Mouse (Mus musculus) heart, adult 2 months (tissue): ENCODE results near the gene Elk4. TPM values are rescaled to one million over a fixed set of nuclear protein-coding genes. Genes with fewer than 3 reads are reported as not detected.

Experiments
- DNase-seq, 2 experiments: peaks; one replicate each; pipeline ENCODE4 v3.0.0; 2021
- H3K27ac ChIP-seq: fragments of 200-600 bp; 2 replicates; pipeline ENCODE4 v1.8.1; 2022
- H3K27me3 ChIP-seq: fragments of 200-500 bp; 2 replicates; pipeline ENCODE4 v1.6.1; 2012; ENCODE audit warnings: mild to moderate bottlenecking, low read length, inconsistent platforms, mixed read lengths; ENCODE audit not compliant: control insufficient read depth, insufficient read depth
- H3K36me3 ChIP-seq: fragments of 200-500 bp; 2 replicates; pipeline ENCODE4 v1.6.1; 2012; ENCODE audit warnings: low read length, inconsistent platforms; ENCODE audit not compliant: control insufficient read depth, insufficient read depth
- H3K4me1 ChIP-seq: fragments of 200-500 bp; 2 replicates; pipeline ENCODE4 v1.6.1; 2011; ENCODE audit warnings: low read length; ENCODE audit not compliant: control insufficient read depth, insufficient read depth
- H3K4me3 ChIP-seq: fragments of 200-600 bp; 2 replicates; pipeline ENCODE4 v1.8.1; 2022
- H3K79me2 ChIP-seq: fragments of 200-500 bp; replicated peaks from 2 replicates; pipeline ENCODE4 v1.6.1; 2012; ENCODE audit warnings: mild to moderate bottlenecking, inconsistent platforms, low read length, moderate library complexity, mixed read lengths; ENCODE audit not compliant: control insufficient read depth, insufficient read depth
- H3K9ac ChIP-seq: fragments of 200-500 bp; 2 replicates; pipeline ENCODE4 v1.6.1; 2012; ENCODE audit warnings: low read depth, mild to moderate bottlenecking, control low read depth, inconsistent platforms, low read length, mixed read lengths
- CTCF ChIP-seq: fragments of 200-600 bp; IDR thresholded peaks from 2 replicates; pipeline ENCODE4 v1.8.1; 2022; ENCODE audit warnings: antibody characterized with exemption, mild to moderate bottlenecking, moderate library complexity
- EP300 ChIP-seq: fragments of 200-500 bp; IDR thresholded peaks from 2 replicates; pipeline ENCODE4 v1.6.1; 2011; ENCODE audit warnings: low read depth, low read length, control low read depth; ENCODE audit not compliant: insufficient read depth
- POLR2A ChIP-seq: fragments of 200-500 bp; IDR thresholded peaks from 2 replicates; pipeline ENCODE4 v1.6.1; 2011; ENCODE audit warnings: mild to moderate bottlenecking, low read depth, low read length, control low read depth; ENCODE audit not compliant: insufficient read depth
- WGBS: fragments of 180-500 bp; shearing (Covaris S2); methylation state at CpG from one replicate; pipeline ENCODE4 v1.1.7; 2018; 5-methylcytosine and 5-hydroxymethylcytosine counted together
- intact Hi-C: fragments of 180-260 bp; cut with DNase I; formaldehyde crosslinking; loops from one replicate; pipeline ENCODE4 v1.15.1; 2025
- polyA plus RNA-seq: library from polyadenylated mRNA; depleted of rRNA; stranded (reverse); fragments of >200 nt; gene quantifications from 2 replicates; pipeline ENCODE4 v1.2.3, GENCODE M21; 2012
- total RNA-seq, 2 experiments: library from RNA; stranded (reverse); gene quantifications; 2 replicates each; pipeline ENCODE4 v1.2.3; 2021

Elk4 gene
- total and polyA plus RNA-seq, 3 experiments, result 20.8 to 77.4 (median 76.5) TPM

DNA sequence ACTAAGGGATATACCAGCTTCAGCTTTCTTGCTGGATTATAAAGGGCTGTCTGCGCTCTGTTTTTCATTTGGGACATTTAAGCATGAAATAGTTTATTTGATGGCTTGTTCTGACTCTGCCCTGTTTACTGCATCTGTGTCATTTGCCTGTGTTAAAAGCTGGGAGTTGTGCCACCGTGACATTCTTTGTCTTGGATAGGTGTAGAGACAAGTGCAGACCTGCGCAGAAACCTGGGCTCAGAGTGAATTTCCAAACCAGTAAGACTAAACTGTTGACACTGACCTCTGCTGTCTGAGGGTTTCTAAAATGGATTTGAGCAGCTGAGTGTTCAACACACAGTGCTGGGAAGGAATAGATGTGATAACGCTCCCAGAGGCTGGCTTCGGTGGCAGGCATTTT lies 20.6 kb downstream of the Elk4 start:
- 79% methylated on average over 5 of the region's 5 CpGs for WGBS
- H3K36me3 ChIP-seq, result peaks cover 6% of the 10 kb centered on the region
- DNase-seq, result no peak
- no peak overlapping the region for H3K27ac ChIP-seq
- intact Hi-C loops, result no loop called here
- peaks cover 3% of the 10 kb centered on the region for H3K4me1 ChIP-seq
- TF ChIP-seq POLR2A (no peak), EP300 (no peak), CTCF (no peak)
- H3K27me3 ChIP-seq, result no peaks in the 10 kb centered on the region
- no peak overlapping the region for H3K4me3 ChIP-seq
- no peak overlapping the region for H3K9ac ChIP-seq
- H3K79me2 ChIP-seq, result peaks cover 1% of the 10 kb centered on the region; the same call in 1 of the 2 replicates

DNA sequence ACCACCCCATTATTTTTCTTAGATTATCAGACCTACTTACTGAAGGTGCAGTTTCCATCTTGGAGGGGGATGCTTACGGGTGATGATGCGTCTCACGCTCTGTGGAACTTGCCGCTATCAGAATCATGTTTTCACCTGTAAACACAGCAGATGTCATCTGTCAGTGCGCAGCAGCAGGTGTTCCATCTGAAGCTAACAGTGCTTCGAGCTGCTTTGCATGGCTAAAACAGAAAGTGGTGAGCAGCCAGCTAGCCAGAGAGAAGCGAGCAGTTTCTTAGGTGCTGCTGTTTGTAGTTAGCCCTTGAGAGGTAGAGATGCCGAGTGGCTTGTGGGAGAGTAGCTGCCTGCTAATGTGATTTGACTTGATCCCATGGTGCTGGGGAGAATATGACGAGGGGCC lies 21.0 kb downstream of the Elk4 start:
- H3K27me3 ChIP-seq, result no peaks in the 10 kb centered on the region
- no peak overlapping the region for H3K9ac ChIP-seq
- H3K79me2 ChIP-seq, result peaks cover 1% of the 10 kb centered on the region; the same call in 1 of the 2 replicates
- peaks cover 3% of the 10 kb centered on the region for H3K4me1 ChIP-seq
- TF ChIP-seq POLR2A (no peak), EP300 (no peak), CTCF (no peak)
- no peak overlapping the region for H3K4me3 ChIP-seq
- H3K36me3 ChIP-seq, result peaks cover 6% of the 10 kb centered on the region
- DNase-seq, result no peak
- no peak overlapping the region for H3K27ac ChIP-seq
- 91% methylated on average over 9 of the region's 9 CpGs for WGBS
- intact Hi-C loops, result no loop called here

DNA sequence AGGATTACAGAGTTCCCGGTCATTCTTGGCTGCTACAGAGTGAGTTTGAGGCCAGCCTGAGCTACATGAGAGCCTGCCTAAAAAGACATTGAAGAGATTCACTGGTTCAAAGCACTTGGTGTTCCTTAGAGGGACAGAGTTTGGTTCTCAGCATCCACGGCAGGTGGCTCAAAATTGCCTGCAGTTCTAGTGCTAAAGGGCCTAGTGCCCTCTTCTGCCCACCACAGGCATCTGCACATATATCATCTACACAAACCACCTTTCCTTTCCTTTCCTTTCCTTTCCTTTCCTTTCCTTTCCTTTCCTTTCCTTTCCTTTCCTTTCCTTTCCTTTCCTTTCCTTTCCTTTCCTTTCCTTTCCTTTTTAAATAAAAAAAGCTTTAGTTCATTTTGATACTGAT lies 23.2 kb downstream of the Elk4 start:
- peaks cover 6% of the 10 kb centered on the region for H3K36me3 ChIP-seq
- no peaks in the 10 kb centered on the region for H3K27me3 ChIP-seq
- peaks cover 3% of the 10 kb centered on the region for H3K4me1 ChIP-seq
- no peak overlapping the region for H3K27ac ChIP-seq
- no peak for DNase-seq
- H3K4me3 ChIP-seq, result no peak overlapping the region
- TF ChIP-seq EP300 (no peak), POLR2A (no peak), CTCF (peak; percentile 67)
- peaks cover 1% of the 10 kb centered on the region; the same call in 1 of the 2 replicates for H3K79me2 ChIP-seq
- H3K9ac ChIP-seq, result no peak overlapping the region
- WGBS, result 61% methylated on average over 2 of the region's 2 CpGs
- intact Hi-C loops, result no loop called here

DNA sequence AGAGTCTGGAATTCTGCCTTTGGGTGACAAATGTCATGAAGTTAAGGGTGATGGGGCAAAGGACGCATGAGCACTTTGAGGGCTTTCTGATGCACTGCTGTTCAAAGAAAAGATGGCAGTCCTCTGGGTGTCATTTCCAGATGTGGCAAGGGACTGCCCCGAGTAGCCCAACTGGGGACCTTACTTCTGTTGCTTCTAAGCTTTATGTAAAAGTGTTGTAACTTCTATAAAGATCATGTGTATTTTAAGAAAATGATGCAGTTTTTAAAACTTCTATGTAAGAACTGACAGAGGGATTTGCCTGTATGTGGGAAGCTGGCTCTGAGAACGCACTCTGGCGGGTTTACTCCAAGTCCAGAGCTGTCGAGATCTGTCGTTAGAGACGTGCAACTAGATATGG lies 24.8 kb downstream of the Elk4 start:
- WGBS, result 73% methylated on average over 7 of the region's 7 CpGs
- Histone ChIP-seq H3K4me3 (no peak overlapping the region), H3K27me3 (no peaks in the 10 kb centered on the region), H3K4me1 (peaks cover 1% of the 10 kb centered on the region), H3K36me3 (peaks cover 4% of the 10 kb centered on the region; the same call in 1 of the 2 replicates), H3K27ac (no peak overlapping the region), H3K79me2 (peaks cover 1% of the 10 kb centered on the region; the same call in 1 of the 2 replicates), H3K9ac (no peak overlapping the region)
- DNase-seq, result no peak
- intact Hi-C loops, result no loop called here
- TF ChIP-seq EP300, result no peak
- TF ChIP-seq CTCF, result no peak
- no peak for TF ChIP-seq POLR2A

DNA sequence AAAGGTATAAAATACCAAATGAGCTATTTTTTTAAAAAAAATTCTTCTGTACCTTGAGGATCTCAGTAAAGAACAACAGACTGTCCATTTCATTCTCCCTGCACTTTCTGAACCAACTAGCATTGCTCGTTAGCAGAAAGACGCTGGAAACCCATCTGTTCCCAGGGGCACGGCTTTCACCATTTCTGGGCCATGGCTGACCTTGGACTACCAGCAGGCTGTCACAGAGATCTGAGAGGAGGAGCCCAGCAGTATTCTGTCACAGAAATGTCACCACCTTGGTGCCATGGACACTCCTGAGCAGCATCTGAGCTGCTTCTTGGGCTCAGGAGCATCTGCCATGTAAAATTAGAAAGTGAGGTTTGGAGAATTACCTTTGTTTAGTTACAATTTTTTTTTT lies 30.3 kb downstream of the Elk4 start:
- TF ChIP-seq CTCF (no peak), POLR2A (no peak), EP300 (no peak)
- 90% methylated on average over 3 of the region's 3 CpGs for WGBS
- no peak overlapping the region for H3K27ac ChIP-seq
- H3K4me1 ChIP-seq, result peaks cover 19% of the 10 kb centered on the region
- no peak overlapping the region for H3K9ac ChIP-seq
- H3K27me3 ChIP-seq, result no peaks in the 10 kb centered on the region
- no peak overlapping the region for H3K4me3 ChIP-seq
- no peak for DNase-seq
- intact Hi-C loops, result no loop called here
- H3K79me2 ChIP-seq, result no peaks in the 10 kb centered on the region; the same call in 1 of the 2 replicates
- no peaks in the 10 kb centered on the region for H3K36me3 ChIP-seq

DNA sequence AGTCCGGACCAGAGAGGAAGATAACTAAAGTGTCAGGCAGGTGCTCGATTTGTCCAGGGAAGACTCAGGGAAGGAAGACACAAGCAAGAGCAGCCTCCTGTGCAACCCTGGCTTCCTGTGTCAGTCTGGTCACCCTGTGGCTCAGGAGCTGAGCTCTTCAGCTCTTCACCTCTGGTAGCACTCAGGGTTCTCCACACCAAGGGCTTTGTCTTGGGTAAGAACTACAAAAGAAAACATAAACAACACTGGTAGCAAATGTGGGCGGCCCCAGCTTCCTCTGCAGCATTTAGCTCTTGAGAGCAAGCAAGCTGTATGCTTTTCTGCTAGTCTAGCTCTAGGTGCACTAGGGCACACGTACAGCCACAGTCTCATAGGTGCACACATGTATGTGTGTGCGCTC lies 31.3 kb downstream of the Elk4 start:
- Histone ChIP-seq H3K4me1 (peaks cover 19% of the 10 kb centered on the region), H3K79me2 (no peaks in the 10 kb centered on the region; the same call in 1 of the 2 replicates), H3K4me3 (no peak overlapping the region), H3K36me3 (no peaks in the 10 kb centered on the region), H3K27ac (no peak overlapping the region), H3K9ac (no peak overlapping the region), H3K27me3 (no peaks in the 10 kb centered on the region)
- TF ChIP-seq CTCF (no peak), EP300 (no peak), POLR2A (no peak)
- intact Hi-C loops, result no loop called here
- no peak for DNase-seq
- WGBS, result 56% methylated on average over 5 of the region's 5 CpGs
